Mouse (Mus musculus) right cerebral cortex, postnatal 14 days (tissue): ENCODE measurements around the gene Sept10.
A peak's percentile ranks its signal among the peaks of the same experiment; 100 is the strongest.
"Not testable (repeated sequence)": the region's sequence is repeated elsewhere in the genome, so short reads cannot be mapped to it uniquely, and the experiment has no call there.

Experiments
- DNase-seq: peaks from one replicate; pipeline ENCODE4 v3.0.0; 2022

The Sept10 gene

GRCm38 (mm10) chr10:59119811-59120210 is 101.8 kb downstream of the Sept10 start:
- no peak for DNase-seq

- DNase-seq: no peak
These were observed 102.6 kb downstream of the Sept10 start for GRCm38 (mm10) chr10:59119001-59119400.

GRCm38 (mm10) chr10:59117555-59117954 is 104.1 kb downstream of the Sept10 start:
- no peak for DNase-seq

GRCm38 (mm10) chr10:59116331-59116730 is 105.3 kb downstream of the Sept10 start:
- DNase-seq: no peak

GRCm38 (mm10) chr10:59115691-59116090 is 106.0 kb downstream of the Sept10 start:
- no peak for DNase-seq

GRCm38 (mm10) chr10:59114535-59115291 is 106.9 kb downstream of the Sept10 start:
- peak; percentile 71 for DNase-seq

GRCm38 (mm10) chr10:59113386-59113785 is 108.3 kb downstream of the Sept10 start:
- no peak for DNase-seq

GRCm38 (mm10) chr10:59112755-59113154 is 108.9 kb downstream of the Sept10 start:
- no peak for DNase-seq

- no peak for DNase-seq
These were observed 111.3 kb downstream of the Sept10 start for GRCm38 (mm10) chr10:59110386-59110785.

- DNase-seq: peak; percentile 84
These were observed 112.6 kb downstream of the Sept10 start for GRCm38 (mm10) chr10:59109015-59109414.

GRCm38 (mm10) chr10:59106644-59107043 is 115.0 kb downstream of the Sept10 start:
- DNase-seq: no peak

- no peak for DNase-seq
These were observed 115.8 kb downstream of the Sept10 start for GRCm38 (mm10) chr10:59105885-59106284.

- DNase-seq: no peak
These were observed 117.0 kb downstream of the Sept10 start for GRCm38 (mm10) chr10:59104683-59105082.

GRCm38 (mm10) chr10:59103076-59103475 is 118.6 kb downstream of the Sept10 start:
- not testable (repeated sequence) for DNase-seq

GRCm38 (mm10) chr10:59091988-59092387 is 129.7 kb downstream of the Sept10 start:
- DNase-seq: no peak
